In genomic region chr12:80062410-80063401, GRCm38 (mm10) we compare ENCODE assay signal across 8 mouse cellular contexts. TPM values are rescaled to one million over a fixed set of nuclear protein-coding genes. Genes with fewer than 3 reads are reported as not detected.
DNase-seq lines count a peak whose midpoint lies in the region; ATAC-seq lines count a peak whose summit lies in the region.

No protein-coding gene starts in this region.

- 2% methylated on average over 6 of the region's 6 CpGs for WGBS in hindbrain, embryonic 16.5 days
- WGBS in limb, embryonic 13.5 days, result 3% methylated on average over 6 of the region's 6 CpGs

- intact Hi-C loops in gastrocnemius, postnatal 36 days (cut with DNase I), result no loop called here

- DNase-seq in gastrocnemius, adult 18-20 months (ENCODE audit: low spot score), result peak; percentile 34
- no peak for DNase-seq in gastrocnemius, postnatal 36 days
- DNase-seq in cerebellum, adult 9-10 months, result peak; percentile 18
- DNase-seq in right cerebral cortex, postnatal 14 days, result peak; percentile 42
- DNase-seq in spleen, adult 12 weeks (ENCODE audit: low spot score), result no peak

- H3K36me3 ChIP-seq in hindbrain, embryonic 16.5 days (ENCODE audit: control insufficient read depth, insufficient read depth, low read length), result no peaks in the 10 kb centered on the region
- H3K36me3 ChIP-seq in limb, embryonic 13.5 days, result no peaks in the 10 kb centered on the region

- H3K27me3 ChIP-seq in hindbrain, embryonic 16.5 days (replicated peaks; ENCODE audit: control insufficient read depth, insufficient read depth, low read length), result no peaks in the 10 kb centered on the region
- H3K27me3 ChIP-seq in limb, embryonic 13.5 days, result no peaks in the 10 kb centered on the region

- peaks cover 26% of the 10 kb centered on the region for H3K4me1 ChIP-seq in hindbrain, embryonic 16.5 days (ENCODE audit: control insufficient read depth, insufficient read depth, low read depth, low read length)
- peaks cover 51% of the 10 kb centered on the region for H3K4me1 ChIP-seq in limb, embryonic 13.5 days

- no peak overlapping the region for H3K4me3 ChIP-seq in hindbrain, embryonic 16.5 days (ENCODE audit: low read length)
- H3K4me3 ChIP-seq in limb, embryonic 13.5 days, result no peak overlapping the region

- H3K27ac ChIP-seq in hindbrain, embryonic 16.5 days (ENCODE audit: low read depth, low read length), result peak overlapping the region; percentile 78
- H3K27ac ChIP-seq in limb, embryonic 13.5 days, result peak overlapping the region; percentile 94

- H3K9ac ChIP-seq in hindbrain, embryonic 16.5 days (ENCODE audit: low read depth, low read length), result peak overlapping the region; percentile 49
- H3K9ac ChIP-seq in limb, embryonic 13.5 days, result peak overlapping the region; percentile 54; the same call in 1 of the 2 replicates

- peak overlapping the region; percentile 24 for H3K4me2 ChIP-seq in hindbrain, embryonic 16.5 days (ENCODE audit: low read length)
- peak overlapping the region; percentile 38 for H3K4me2 ChIP-seq in limb, embryonic 13.5 days (replicated peaks)

- peak; percentile 34; the same call in 1 of the 2 replicates for ATAC-seq in frontal cortex, adult (ENCODE audit: low TSS enrichment)
- peak; percentile 96 for ATAC-seq in hindbrain, embryonic 16.5 days
- ATAC-seq in limb, embryonic 13.5 days (ENCODE audit: low FRiP score, low read depth), result peak; percentile 82

- H3K9me3 ChIP-seq in hindbrain, embryonic 16.5 days (ENCODE audit: control insufficient read depth, low read length), result no peaks in the 10 kb centered on the region
- no peaks in the 10 kb centered on the region for H3K9me3 ChIP-seq in limb, embryonic 13.5 days

RNA-seq across cellular contexts. Expression of gene Zfp36l1, which starts 50.1 kb away (rescaled TPM):
- total RNA-seq in gastrocnemius, adult 18-20 months (2021), result 10 to 100 TPM; 20.1 to 34.4 TPM
- 10 to 100 TPM; 25.0 to 29.8 TPM for total RNA-seq in gastrocnemius, postnatal 36 days (2021)
- polyA plus RNA-seq in hindbrain, embryonic 16.5 days (2015; fragmentation: Nextera tagmentation; extraction: Ambion mirVana), result 38.0 and 50.8 TPM in 2 replicates
- 134 and 146 TPM in 2 replicates for polyA plus RNA-seq in limb, embryonic 13.5 days (2015; fragmentation: Nextera tagmentation; extraction: Ambion mirVana)

Comparison
In these comparisons a context has a peak if more than half of its experiments do, and no peak if none do; other contexts are left out.
1. DNase-seq: peak in gastrocnemius, adult 18-20 months (single experiment), cerebellum, adult 9-10 months (single experiment) and right cerebral cortex, postnatal 14 days (single experiment); none in gastrocnemius, postnatal 36 days (0 of 2) and spleen, adult 12 weeks (single experiment).
2. ATAC-seq: peak in every context shown above with its lines; median percentile 96 in hindbrain, embryonic 16.5 days; 82 in limb, embryonic 13.5 days; 34 in frontal cortex, adult.